Mouse (Mus musculus): ENCODE data around the gene Stx8. TPM values are rescaled to one million over a fixed set of nuclear protein-coding genes. Genes with fewer than 3 reads are reported as not detected.
A peak's percentile ranks its signal among the peaks of the same experiment; 100 is the strongest.

Gene Stx8
- polyA plus RNA-seq, 1 experiment from 2014 or later, result 51.7 TPM

GRCm38 (mm10) chr11:68203658-68204315, 237.8 kb downstream of the Stx8 start:
- 42% methylated on average over 10 of the region's 10 CpGs for WGBS
- no peaks in the 10 kb centered on the region for H3K9me3 ChIP-seq (ENCODE audit: control insufficient read depth, low read length)
- H3K36me3 ChIP-seq (ENCODE audit: control insufficient read depth, insufficient read depth, low read length), result no peaks in the 10 kb centered on the region
- no peak for ATAC-seq (ENCODE audit: low FRiP score, low TSS enrichment)
- H3K4me2 ChIP-seq (replicated peaks; ENCODE audit: low read depth, low read length), result no peak overlapping the region
- H3K4me1 ChIP-seq (ENCODE audit: control insufficient read depth, insufficient read depth, low read length), result peaks cover 8% of the 10 kb centered on the region; the same call in 1 of the 2 replicates
- no peak overlapping the region for H3K27ac ChIP-seq (ENCODE audit: low read depth, low read length)
- no peak overlapping the region for H3K4me3 ChIP-seq (ENCODE audit: low read length)
- no peaks in the 10 kb centered on the region for H3K27me3 ChIP-seq (ENCODE audit: control insufficient read depth, insufficient read depth, low read length)
- no peak overlapping the region for H3K9ac ChIP-seq (ENCODE audit: low read depth, low read length)

- no peak overlapping the region for H3K27ac ChIP-seq (ENCODE audit: low read depth, low read length)
- 73% methylated on average over 5 of the region's 5 CpGs for WGBS
- H3K36me3 ChIP-seq (ENCODE audit: control insufficient read depth, insufficient read depth, low read length), result no peaks in the 10 kb centered on the region
- H3K4me3 ChIP-seq (ENCODE audit: low read length), result no peak overlapping the region
- no peak overlapping the region for H3K9ac ChIP-seq (ENCODE audit: low read depth, low read length)
- H3K9me3 ChIP-seq (ENCODE audit: control insufficient read depth, low read length), result no peaks in the 10 kb centered on the region
- ATAC-seq (ENCODE audit: low FRiP score, low TSS enrichment), result no peak
- no peak overlapping the region for H3K4me2 ChIP-seq (replicated peaks; ENCODE audit: low read depth, low read length)
- no peaks in the 10 kb centered on the region for H3K27me3 ChIP-seq (ENCODE audit: control insufficient read depth, insufficient read depth, low read length)
- peaks cover 7% of the 10 kb centered on the region; the same call in 1 of the 2 replicates for H3K4me1 ChIP-seq (ENCODE audit: control insufficient read depth, insufficient read depth, low read length)
These were observed 238.4 kb downstream of the Stx8 start for GRCm38 (mm10) chr11:68204407-68204806.

GRCm38 (mm10) chr11:68205572-68206229, 239.7 kb downstream of the Stx8 start:
- H3K4me1 ChIP-seq (ENCODE audit: control insufficient read depth, insufficient read depth, low read length), result no peaks in the 10 kb centered on the region
- WGBS, result 71% methylated on average over 10 of the region's 10 CpGs
- no peak overlapping the region for H3K27ac ChIP-seq (ENCODE audit: low read depth, low read length)

GRCm38 (mm10) chr11:68208023-68208422, 242.0 kb downstream of the Stx8 start:
- no peak overlapping the region for H3K9ac ChIP-seq (ENCODE audit: low read depth, low read length)
- peaks cover 9% of the 10 kb centered on the region for H3K4me1 ChIP-seq (ENCODE audit: control insufficient read depth, insufficient read depth, low read length)
- no peaks in the 10 kb centered on the region for H3K27me3 ChIP-seq (ENCODE audit: control insufficient read depth, insufficient read depth, low read length)
- WGBS, result 70% methylated on average over 2 of the region's 2 CpGs
- ATAC-seq (ENCODE audit: low FRiP score, low TSS enrichment), result no peak
- H3K27ac ChIP-seq (ENCODE audit: low read depth, low read length), result no peak overlapping the region
- no peak overlapping the region for H3K4me2 ChIP-seq (replicated peaks; ENCODE audit: low read depth, low read length)
- no peaks in the 10 kb centered on the region for H3K36me3 ChIP-seq (ENCODE audit: control insufficient read depth, insufficient read depth, low read length)
- no peaks in the 10 kb centered on the region for H3K9me3 ChIP-seq (ENCODE audit: control insufficient read depth, low read length)
- no peak overlapping the region for H3K4me3 ChIP-seq (ENCODE audit: low read length)

More at GRCm38 (mm10) chr11:68205572-68206229, 239.7 kb downstream of the Stx8 start:
- Histone ChIP-seq H3K4me3 (ENCODE audit: low read length) (no peak overlapping the region), H3K9me3 (ENCODE audit: control insufficient read depth, low read length) (no peaks in the 10 kb centered on the region), H3K27me3 (ENCODE audit: control insufficient read depth, insufficient read depth, low read length) (no peaks in the 10 kb centered on the region), H3K4me2 (replicated peaks; ENCODE audit: low read depth, low read length) (no peak overlapping the region), H3K36me3 (ENCODE audit: control insufficient read depth, insufficient read depth, low read length) (no peaks in the 10 kb centered on the region), H3K9ac (ENCODE audit: low read depth, low read length) (no peak overlapping the region)
- ATAC-seq (ENCODE audit: low FRiP score, low TSS enrichment), result no peak

GRCm38 (mm10) chr11:68208582-68208981, 242.6 kb downstream of the Stx8 start:
- H3K36me3 ChIP-seq (ENCODE audit: control insufficient read depth, insufficient read depth, low read length), result no peaks in the 10 kb centered on the region
- H3K4me3 ChIP-seq (ENCODE audit: low read length), result no peak overlapping the region
- no peak overlapping the region for H3K27ac ChIP-seq (ENCODE audit: low read depth, low read length)
- H3K4me1 ChIP-seq (ENCODE audit: control insufficient read depth, insufficient read depth, low read length), result peaks cover 9% of the 10 kb centered on the region
- H3K9ac ChIP-seq (ENCODE audit: low read depth, low read length), result no peak overlapping the region
- H3K27me3 ChIP-seq (ENCODE audit: control insufficient read depth, insufficient read depth, low read length), result no peaks in the 10 kb centered on the region
- no peak overlapping the region for H3K4me2 ChIP-seq (replicated peaks; ENCODE audit: low read depth, low read length)
- no peak for ATAC-seq (ENCODE audit: low FRiP score, low TSS enrichment)
- no peaks in the 10 kb centered on the region for H3K9me3 ChIP-seq (ENCODE audit: control insufficient read depth, low read length)
- WGBS, result 71% methylated on average over 1 of the region's 1 CpGs

GRCm38 (mm10) chr11:68209506-68209905, 243.5 kb downstream of the Stx8 start:
- no peak overlapping the region for H3K9ac ChIP-seq (ENCODE audit: low read depth, low read length)
- H3K9me3 ChIP-seq (ENCODE audit: control insufficient read depth, low read length), result no peaks in the 10 kb centered on the region
- H3K4me2 ChIP-seq (replicated peaks; ENCODE audit: low read depth, low read length), result no peak overlapping the region
- H3K36me3 ChIP-seq (ENCODE audit: control insufficient read depth, insufficient read depth, low read length), result no peaks in the 10 kb centered on the region
- no peaks in the 10 kb centered on the region for H3K27me3 ChIP-seq (ENCODE audit: control insufficient read depth, insufficient read depth, low read length)
- 87% methylated on average over 4 of the region's 4 CpGs for WGBS
- peaks cover 9% of the 10 kb centered on the region for H3K4me1 ChIP-seq (ENCODE audit: control insufficient read depth, insufficient read depth, low read length)
- H3K27ac ChIP-seq (ENCODE audit: low read depth, low read length), result no peak overlapping the region
- H3K4me3 ChIP-seq (ENCODE audit: low read length), result no peak overlapping the region
- no peak for ATAC-seq (ENCODE audit: low FRiP score, low TSS enrichment)

- H3K4me2 ChIP-seq (replicated peaks; ENCODE audit: low read depth, low read length), result no peak overlapping the region
- H3K27me3 ChIP-seq (ENCODE audit: control insufficient read depth, insufficient read depth, low read length), result no peaks in the 10 kb centered on the region
- H3K9ac ChIP-seq (ENCODE audit: low read depth, low read length), result no peak overlapping the region
- H3K4me3 ChIP-seq (ENCODE audit: low read length), result no peak overlapping the region
- H3K9me3 ChIP-seq (ENCODE audit: control insufficient read depth, low read length), result no peaks in the 10 kb centered on the region
- no peak overlapping the region for H3K27ac ChIP-seq (ENCODE audit: low read depth, low read length)
- WGBS, result 93% methylated on average over 5 of the region's 5 CpGs
- H3K36me3 ChIP-seq (ENCODE audit: control insufficient read depth, insufficient read depth, low read length), result no peaks in the 10 kb centered on the region
- no peak for ATAC-seq (ENCODE audit: low FRiP score, low TSS enrichment)
- H3K4me1 ChIP-seq (ENCODE audit: control insufficient read depth, insufficient read depth, low read length), result peaks cover 9% of the 10 kb centered on the region
These were observed 244.7 kb downstream of the Stx8 start for GRCm38 (mm10) chr11:68210714-68211113.

- no peak overlapping the region for H3K4me2 ChIP-seq (replicated peaks; ENCODE audit: low read depth, low read length)
- H3K9ac ChIP-seq (ENCODE audit: low read depth, low read length), result no peak overlapping the region
- no peaks in the 10 kb centered on the region for H3K36me3 ChIP-seq (ENCODE audit: control insufficient read depth, insufficient read depth, low read length)
- no peak overlapping the region for H3K27ac ChIP-seq (ENCODE audit: low read depth, low read length)
- H3K4me3 ChIP-seq (ENCODE audit: low read length), result no peak overlapping the region
- H3K27me3 ChIP-seq (ENCODE audit: control insufficient read depth, insufficient read depth, low read length), result no peaks in the 10 kb centered on the region
- no peaks in the 10 kb centered on the region for H3K9me3 ChIP-seq (ENCODE audit: control insufficient read depth, low read length)
- peaks cover 9% of the 10 kb centered on the region for H3K4me1 ChIP-seq (ENCODE audit: control insufficient read depth, insufficient read depth, low read length)
- WGBS, result 30% methylated on average over 8 of the region's 8 CpGs
- ATAC-seq (ENCODE audit: low FRiP score, low TSS enrichment), result peak; percentile 53
These were observed 246.1 kb downstream of the Stx8 start for GRCm38 (mm10) chr11:68211924-68212578.

- Histone ChIP-seq H3K4me2 (replicated peaks; ENCODE audit: low read depth, low read length) (no peak overlapping the region), H3K4me3 (ENCODE audit: low read length) (no peak overlapping the region), H3K9ac (ENCODE audit: low read depth, low read length) (no peak overlapping the region), H3K27ac (ENCODE audit: low read depth, low read length) (no peak overlapping the region), H3K4me1 (ENCODE audit: control insufficient read depth, insufficient read depth, low read length) (peaks cover 12% of the 10 kb centered on the region), H3K36me3 (ENCODE audit: control insufficient read depth, insufficient read depth, low read length) (no peaks in the 10 kb centered on the region), H3K27me3 (ENCODE audit: control insufficient read depth, insufficient read depth, low read length) (no peaks in the 10 kb centered on the region), H3K9me3 (ENCODE audit: control insufficient read depth, low read length) (no peaks in the 10 kb centered on the region)
- ATAC-seq (ENCODE audit: low FRiP score, low TSS enrichment), result no peak
- WGBS, result 65% methylated on average over 3 of the region's 3 CpGs
These were observed 247.9 kb downstream of the Stx8 start for GRCm38 (mm10) chr11:68213896-68214295.
